Mouse (Mus musculus): Measurements from ENCODE around the gene Inpp5b. TPM values are rescaled to one million over a fixed set of nuclear protein-coding genes. Genes with fewer than 3 reads are reported as not detected.

The Inpp5b gene
- total RNA-seq, 2 experiments from 2014 or later, result 43.6 to 51.2 TPM

GRCm38 (mm10) chr4:124714545-124715481 is 26.8 kb upstream of the Inpp5b start, which contains the start of gene Sf3a3:
Gene Sf3a3 (plus strand): TSS chr4:124714776.
- H3K4me3 ChIP-seq, result peak within 1 kb of the TSS; percentile 94
- H3K27ac ChIP-seq, result peak within 1 kb of the TSS; percentile 83
- TF ChIP-seq CTCF (conservative IDR thresholded peaks at IDR 0.05), result peak; percentile 88
- DNase-seq (ENCODE audit: low spot score in 2 of 2), result peak; percentile 95 to 96

DNA sequence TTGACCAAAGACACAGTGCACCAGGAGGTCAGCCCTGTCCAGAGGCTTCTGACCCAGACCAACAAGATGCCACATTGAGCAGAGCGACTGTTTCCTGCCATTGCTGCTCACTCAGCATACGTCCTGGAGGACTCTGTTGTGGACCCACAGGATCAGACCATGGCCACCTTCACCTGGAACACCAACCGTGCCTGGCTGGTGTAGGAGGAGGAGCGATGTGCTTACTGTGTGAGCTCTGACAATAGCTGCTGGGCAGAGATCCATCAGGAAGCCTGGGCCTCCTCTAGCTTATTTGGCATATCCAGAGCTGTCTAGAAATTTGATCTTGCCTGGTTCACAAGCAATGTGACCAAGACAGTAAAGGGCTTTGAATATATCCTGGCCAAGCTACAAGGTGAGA is 22.5 kb upstream of the Inpp5b start:
- DNase-seq (ENCODE audit: low spot score in 2 of 2), result no peak
- H3K4me3 ChIP-seq, result no peak overlapping the region
- no peak overlapping the region for H3K27ac ChIP-seq
- TF ChIP-seq CTCF (conservative IDR thresholded peaks at IDR 0.05), result no peak

GRCm38 (mm10) chr4:124726121-124726520 is 15.5 kb upstream of the Inpp5b start:
- no peak overlapping the region for H3K27ac ChIP-seq
- DNase-seq (ENCODE audit: low spot score in 2 of 2), result no peak
- no peak overlapping the region for H3K4me3 ChIP-seq
- no peak for TF ChIP-seq CTCF (conservative IDR thresholded peaks at IDR 0.05)

DNA sequence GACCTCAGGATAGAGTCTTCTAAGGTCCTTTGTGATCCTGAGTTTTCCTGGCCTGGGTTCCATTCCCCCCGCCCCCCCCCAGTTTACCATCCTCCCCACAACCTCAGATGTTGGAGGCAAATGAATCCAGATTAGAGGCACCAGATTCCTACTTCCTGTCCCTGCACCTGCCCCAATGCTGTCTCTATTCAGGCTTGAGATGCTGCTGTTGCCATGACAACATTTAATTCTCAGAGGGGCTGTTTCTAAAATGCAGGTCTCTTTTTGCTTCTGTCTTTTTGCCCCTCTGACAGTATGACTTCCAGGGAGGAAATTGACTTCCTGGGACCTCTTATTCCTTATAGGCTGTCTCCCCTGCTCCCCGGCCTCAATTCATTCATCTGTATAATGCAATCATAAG is 4.7 kb upstream of the Inpp5b start:
- DNase-seq (ENCODE audit: low spot score in 2 of 2), result no peak
- no peak overlapping the region for H3K4me3 ChIP-seq
- TF ChIP-seq CTCF (conservative IDR thresholded peaks at IDR 0.05), result no peak
- peak overlapping the region; percentile 20; the same call in 1 of the 2 replicates for H3K27ac ChIP-seq

DNA sequence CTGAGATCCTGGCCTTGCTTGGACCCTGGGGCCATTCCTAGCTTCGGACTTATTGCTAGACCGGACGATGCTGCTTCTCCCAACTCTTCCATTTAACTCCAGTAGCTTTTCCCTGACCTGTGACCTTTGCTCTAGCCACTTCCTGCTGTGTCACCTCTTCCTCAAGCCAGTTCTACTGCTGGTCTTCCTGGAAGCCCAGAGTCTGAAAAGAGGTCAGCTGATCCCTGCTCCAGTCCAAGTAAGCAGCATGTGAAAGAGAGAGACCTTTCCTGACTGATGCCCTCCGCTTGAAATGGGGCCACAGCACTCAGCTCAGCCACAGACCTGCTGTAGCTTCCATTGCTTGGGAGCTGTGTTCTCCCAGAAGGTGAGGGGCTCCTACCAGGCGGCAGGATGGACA is 4.2 kb upstream of the Inpp5b start:
- Histone ChIP-seq H3K4me3 (no peak overlapping the region), H3K27ac (peak overlapping the region; percentile 20; the same call in 1 of the 2 replicates)
- TF ChIP-seq CTCF (conservative IDR thresholded peaks at IDR 0.05), result no peak
- DNase-seq (ENCODE audit: low spot score in 2 of 2), result no peak

DNA sequence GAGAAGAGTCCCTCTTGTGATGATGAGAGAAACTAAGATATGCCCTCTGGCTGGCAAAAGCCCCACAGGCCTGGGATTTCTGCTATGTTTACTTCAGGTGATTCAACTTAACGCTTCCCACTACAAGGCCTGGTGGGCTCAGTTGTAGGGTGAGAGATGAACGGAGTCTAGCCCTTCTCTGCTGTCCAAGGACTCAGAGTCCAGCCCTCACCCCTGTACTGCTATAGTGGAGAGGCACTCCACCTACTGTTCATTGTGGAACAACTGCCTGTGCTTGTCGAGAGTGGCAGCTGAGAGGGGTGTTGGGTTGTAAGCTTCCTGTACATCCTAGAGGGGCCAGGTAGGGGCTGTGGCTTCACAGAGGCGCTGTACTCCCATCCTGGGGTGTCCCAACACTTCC is 3.6 kb upstream of the Inpp5b start:
- TF ChIP-seq CTCF (conservative IDR thresholded peaks at IDR 0.05), result peak; percentile 55
- DNase-seq (ENCODE audit: low spot score in 2 of 2), result no peak
- Histone ChIP-seq H3K4me3 (no peak overlapping the region), H3K27ac (no peak overlapping the region)

- no peak for DNase-seq (ENCODE audit: low spot score in 2 of 2)
- H3K27ac ChIP-seq, result no peak overlapping the region
- no peak overlapping the region for H3K4me3 ChIP-seq
- TF ChIP-seq CTCF (conservative IDR thresholded peaks at IDR 0.05), result no peak
Measured at GRCm38 (mm10) chr4:124738783-124739182, 2.9 kb upstream of the Inpp5b start.

- H3K4me3 ChIP-seq, result peak overlapping the region; percentile 87
- no peak for DNase-seq (ENCODE audit: low spot score in 2 of 2)
- TF ChIP-seq CTCF (conservative IDR thresholded peaks at IDR 0.05), result no peak
- peak overlapping the region; percentile 94 for H3K27ac ChIP-seq
Measured at GRCm38 (mm10) chr4:124742839-124743238, 1.2 kb downstream of the Inpp5b start.

- no peak for TF ChIP-seq CTCF (conservative IDR thresholded peaks at IDR 0.05)
- Histone ChIP-seq H3K27ac (no peak overlapping the region), H3K4me3 (no peak overlapping the region)
- DNase-seq (ENCODE audit: low spot score in 2 of 2), result no peak
Measured at GRCm38 (mm10) chr4:124746577-124746976, 4.9 kb downstream of the Inpp5b start.

DNA sequence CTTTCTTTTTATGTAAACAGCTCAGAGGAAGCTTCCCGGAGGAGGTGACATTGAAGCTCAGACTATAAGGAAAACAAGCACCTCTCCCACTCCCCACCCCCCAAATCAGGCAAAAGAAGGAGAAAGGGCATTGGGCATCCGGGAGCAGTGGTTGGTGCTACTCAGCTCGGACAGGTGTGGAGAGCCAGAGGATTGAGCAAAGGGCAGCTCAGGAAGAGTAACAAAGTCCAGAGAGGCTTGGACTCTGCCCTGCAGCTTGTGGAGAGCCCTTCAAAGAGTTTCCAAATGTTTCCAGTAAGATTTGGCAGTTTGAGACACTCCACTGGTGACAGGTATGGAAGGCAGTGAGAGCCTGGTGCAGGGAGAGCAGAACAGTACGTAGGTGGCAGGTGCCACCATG is 6.2 kb downstream of the Inpp5b start:
- H3K4me3 ChIP-seq, result no peak overlapping the region
- DNase-seq (ENCODE audit: low spot score in 2 of 2), result no peak
- H3K27ac ChIP-seq, result no peak overlapping the region
- no peak for TF ChIP-seq CTCF (conservative IDR thresholded peaks at IDR 0.05)

DNA sequence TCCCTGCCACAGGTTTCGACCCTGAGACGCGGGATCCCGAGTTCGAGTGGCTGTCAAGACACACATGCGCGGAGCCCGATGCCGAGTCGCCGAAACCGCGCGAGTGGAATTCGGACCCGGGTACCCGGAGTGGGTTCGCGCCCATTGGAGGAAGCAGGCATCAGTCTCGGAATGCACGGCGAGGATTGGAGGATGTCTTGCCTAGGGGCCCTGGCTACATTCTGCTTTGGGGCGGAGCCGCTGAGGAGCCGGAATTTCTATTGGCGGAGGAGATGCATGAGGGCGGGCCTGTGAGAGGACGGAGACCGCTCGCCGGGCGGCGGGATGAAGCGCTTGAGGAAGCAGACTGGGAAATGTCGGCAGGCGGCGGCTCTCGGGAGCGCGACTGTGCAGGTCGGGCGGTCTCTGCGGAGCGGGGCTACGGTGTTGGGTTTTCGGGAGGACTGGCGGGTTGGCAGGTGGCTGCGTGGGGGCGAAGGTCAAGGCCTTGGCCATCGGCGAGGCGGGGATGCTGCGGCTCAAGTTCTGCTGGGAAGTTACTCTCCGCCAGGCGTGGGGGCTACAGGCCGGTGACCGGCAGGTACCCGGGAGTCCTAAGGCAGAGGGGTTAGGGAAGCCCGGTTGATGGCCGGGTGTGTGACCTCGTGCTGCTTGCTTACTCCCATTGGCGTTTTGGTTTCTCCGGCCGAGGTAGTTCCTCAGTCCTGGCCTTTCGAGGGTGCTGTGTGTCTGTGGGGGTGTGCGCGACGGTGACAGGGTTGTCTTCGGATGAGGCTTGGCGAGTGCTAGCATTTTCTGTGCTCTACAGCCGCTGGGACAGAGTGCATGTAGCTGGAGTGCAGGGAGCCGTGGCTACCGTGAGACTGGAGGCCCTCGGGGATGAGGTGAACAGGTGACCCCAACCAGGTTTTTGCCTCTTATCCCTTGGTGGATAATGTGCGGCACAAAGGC is 9.9 kb downstream of the Inpp5b start:
- TF ChIP-seq CTCF (conservative IDR thresholded peaks at IDR 0.05), result peak; percentile 42
- H3K4me3 ChIP-seq, result peak overlapping the region; percentile 78
- peak overlapping the region; percentile 73 for H3K27ac ChIP-seq

GRCm38 (mm10) chr4:124752281-124753199 is 10.9 kb downstream of the Inpp5b start:
- no peak for DNase-seq (ENCODE audit: low spot score in 2 of 2)
- Histone ChIP-seq H3K27ac (peak overlapping the region; percentile 73; the same call in 1 of the 2 replicates), H3K4me3 (peak overlapping the region; percentile 78)
- no peak for TF ChIP-seq CTCF (conservative IDR thresholded peaks at IDR 0.05)

More for the DNA sequence above, 9.9 kb downstream of the Inpp5b start:
- DNase-seq (ENCODE audit: low spot score in 2 of 2), result peak; percentile 98 to 99

All from layer of hippocampus, adult 2 months (tissue).